Mouse (Mus musculus) ovary, postnatal 10 days (tissue): ENCODE measurements around the gene Dnmbp.

ENCODE experiments used
- DNase-seq: peaks from one replicate; pipeline ENCODE4 v3.0.0; 2022; ENCODE audit warnings: low spot score

Gene Dnmbp

DNA sequence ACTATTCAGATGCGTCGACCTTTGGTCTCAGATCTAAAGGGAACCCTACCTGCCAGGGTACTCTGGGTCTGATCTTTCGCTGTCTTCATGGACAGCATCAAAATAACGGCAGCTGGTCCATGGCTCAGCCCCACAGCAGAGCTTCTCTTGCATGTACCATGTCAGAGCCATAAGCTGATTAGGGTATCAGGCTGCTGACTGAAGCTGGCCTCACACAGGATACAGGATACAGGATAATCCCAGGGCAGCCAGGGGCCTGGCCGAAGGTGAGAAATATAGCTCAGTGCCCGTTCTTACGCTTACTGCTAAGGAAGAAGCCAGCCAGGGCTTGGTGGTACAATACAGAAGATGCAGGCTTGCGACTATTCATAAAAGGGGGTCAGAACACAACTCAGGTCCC lies 4.6 kb upstream of the Dnmbp start:
- DNase-seq, result no peak

DNA sequence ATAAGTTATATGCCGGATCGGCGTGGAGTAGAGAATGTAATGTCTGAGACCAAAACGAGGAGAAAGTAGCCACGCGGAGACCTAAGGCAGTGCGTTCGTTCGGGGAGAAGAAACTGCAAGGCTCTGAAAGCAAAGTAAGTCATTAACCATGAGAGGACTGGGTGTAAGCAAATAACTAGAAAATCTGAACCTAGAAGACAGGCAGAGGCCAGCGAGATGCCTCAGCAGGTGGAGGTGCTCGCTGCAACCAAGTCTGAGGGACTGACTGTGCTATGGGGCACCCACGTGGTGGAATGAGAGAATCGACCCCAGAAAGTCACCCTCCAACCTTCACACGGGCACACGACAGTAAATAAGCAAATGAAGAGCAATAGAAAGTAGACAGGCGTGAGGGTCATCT lies 3.1 kb upstream of the Dnmbp start:
- DNase-seq, result no peak

DNA sequence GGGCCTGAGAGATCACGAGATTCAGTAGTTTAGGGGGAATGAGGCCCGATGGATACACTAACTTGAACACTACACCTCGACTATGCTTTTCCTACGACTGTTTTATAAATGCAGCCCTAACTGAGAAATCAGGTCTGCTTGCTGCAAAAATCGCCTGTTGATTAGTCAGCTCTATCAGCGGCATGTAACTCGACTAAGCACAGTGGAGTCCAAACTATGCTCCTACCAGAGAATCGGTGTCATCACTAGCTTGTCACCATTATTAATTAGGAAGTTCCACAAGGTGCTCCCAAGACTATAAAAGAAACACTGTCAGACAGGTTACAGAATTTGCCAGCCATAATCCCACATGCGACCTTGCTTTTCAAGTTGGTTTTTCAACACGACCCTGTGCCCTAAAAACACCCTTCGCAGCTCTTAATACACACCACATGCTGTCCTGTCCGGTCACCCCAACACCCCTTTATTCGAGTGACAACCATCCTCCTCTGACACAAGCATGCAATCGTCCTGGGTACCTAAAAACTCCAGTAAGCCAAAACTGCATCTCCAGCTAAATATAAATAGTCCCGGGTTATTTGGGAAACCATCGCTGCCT lies 721 bp downstream of the Dnmbp start:
- no peak for DNase-seq

DNA sequence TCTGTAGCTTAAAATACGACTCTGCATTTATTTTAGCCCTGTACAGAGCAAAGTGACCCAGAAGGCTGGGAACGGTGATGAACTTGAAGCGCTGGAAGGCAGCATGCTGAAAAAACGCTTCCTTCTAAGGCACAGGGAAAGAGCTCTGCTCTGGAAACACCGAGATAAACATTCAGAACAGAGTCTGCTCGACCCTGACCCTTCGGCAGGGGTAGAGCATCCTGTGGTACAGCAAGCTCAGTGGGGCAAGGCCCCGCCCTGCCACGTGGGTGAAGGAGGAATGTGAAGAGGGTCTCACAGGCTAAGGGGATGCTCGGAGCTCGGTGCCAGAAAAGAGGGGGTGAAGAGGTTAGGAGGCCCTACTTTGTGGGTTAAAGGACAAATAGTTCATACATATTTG lies 1.6 kb downstream of the Dnmbp start:
- DNase-seq, result no peak

DNA sequence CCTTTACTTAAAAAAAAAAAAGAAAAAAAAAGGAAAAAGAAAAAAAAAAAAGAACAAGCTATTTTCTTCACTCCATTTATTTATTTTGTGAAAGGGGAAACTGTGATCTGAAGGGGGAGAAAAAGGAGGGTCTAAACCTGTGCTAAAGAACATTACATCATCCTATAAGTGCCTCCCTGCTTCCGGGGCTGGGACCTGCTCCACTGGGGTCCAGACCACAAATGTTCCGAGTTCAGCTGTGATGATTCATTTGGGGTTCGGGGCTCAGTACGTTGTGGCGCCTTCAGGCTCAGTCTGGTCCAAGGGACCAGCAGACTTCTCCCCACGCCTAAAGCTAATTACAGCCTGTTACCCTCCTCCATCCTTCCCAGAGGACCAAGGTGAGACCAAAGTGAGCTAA lies 9.1 kb downstream of the Dnmbp start:
- no peak for DNase-seq

DNA sequence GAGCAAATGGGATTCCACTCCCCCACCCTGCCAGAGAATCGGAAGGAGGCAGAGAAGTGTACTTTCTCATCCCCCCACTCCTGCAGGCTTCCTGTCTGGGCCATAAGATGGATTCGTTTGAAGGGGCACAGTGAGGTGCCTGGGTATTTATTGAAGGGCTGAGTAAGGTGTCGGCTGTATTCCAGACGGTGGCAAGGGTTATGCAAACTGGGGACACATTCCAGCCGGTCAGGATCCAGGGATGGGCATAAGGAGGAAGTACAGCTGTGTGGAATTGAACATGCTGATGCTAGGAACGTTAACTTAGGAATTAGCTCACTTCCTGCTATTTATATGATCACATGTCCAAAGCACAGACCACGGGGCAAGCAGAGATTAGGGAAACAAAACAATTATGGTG lies 9.6 kb downstream of the Dnmbp start:
- no peak for DNase-seq

DNA sequence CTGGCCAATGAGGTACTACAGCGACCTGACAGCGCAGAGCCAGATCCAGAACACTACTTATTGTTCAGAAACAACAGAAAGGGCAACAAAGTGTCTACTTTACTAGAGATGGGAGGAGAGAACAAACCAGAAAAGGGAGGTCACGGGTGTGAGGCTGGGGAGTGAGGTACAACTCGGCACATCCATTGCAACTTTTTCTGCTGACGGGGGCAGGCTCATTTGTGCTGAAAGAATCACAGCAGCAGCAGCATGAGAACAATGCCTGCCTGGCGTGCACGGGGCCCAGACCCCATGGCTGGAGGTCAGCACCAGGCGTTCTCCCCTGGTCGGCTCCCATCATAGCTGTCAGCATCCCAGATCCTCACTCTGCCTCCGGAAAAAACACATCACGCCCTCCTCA lies 10.1 kb downstream of the Dnmbp start:
- no peak for DNase-seq

DNA sequence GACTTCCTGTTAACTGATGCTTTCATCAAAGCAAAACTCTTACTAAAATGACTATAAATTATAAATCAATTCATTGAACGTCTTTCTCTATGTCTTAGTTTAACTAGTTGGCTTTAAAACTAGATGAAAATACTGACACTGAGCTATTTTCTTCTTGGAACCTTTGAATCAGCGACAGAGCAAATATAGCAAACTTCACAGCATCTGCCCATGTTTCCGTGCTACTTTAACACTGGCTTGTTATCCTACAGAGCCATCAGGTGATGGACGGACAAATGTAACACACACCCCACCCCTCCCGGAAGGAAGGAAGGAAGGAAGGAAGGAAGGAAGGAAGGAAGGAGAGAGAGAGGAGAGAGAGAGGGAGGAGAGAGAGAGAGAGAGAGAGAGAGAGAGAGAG lies 12.0 kb downstream of the Dnmbp start:
- no peak for DNase-seq

DNA sequence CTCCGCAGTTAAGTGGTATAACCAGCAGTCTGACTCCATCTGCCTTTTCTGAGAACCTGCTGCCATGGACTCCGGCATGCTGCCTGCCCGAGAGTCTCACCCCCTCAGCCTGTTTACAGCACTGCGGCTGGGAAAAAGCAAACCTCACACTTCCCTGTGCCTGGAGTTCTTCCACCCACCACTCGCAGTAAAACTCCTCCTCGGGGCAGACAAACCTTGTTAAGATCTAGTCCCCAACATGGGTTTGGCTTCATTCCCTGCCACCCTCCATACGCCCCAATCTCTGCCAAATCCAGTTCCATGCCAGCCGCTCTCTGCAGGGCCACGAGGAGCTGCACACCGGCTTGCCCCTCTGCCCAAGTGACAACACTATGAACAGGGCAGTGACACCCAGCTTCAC lies 12.9 kb downstream of the Dnmbp start:
- DNase-seq, result no peak

DNA sequence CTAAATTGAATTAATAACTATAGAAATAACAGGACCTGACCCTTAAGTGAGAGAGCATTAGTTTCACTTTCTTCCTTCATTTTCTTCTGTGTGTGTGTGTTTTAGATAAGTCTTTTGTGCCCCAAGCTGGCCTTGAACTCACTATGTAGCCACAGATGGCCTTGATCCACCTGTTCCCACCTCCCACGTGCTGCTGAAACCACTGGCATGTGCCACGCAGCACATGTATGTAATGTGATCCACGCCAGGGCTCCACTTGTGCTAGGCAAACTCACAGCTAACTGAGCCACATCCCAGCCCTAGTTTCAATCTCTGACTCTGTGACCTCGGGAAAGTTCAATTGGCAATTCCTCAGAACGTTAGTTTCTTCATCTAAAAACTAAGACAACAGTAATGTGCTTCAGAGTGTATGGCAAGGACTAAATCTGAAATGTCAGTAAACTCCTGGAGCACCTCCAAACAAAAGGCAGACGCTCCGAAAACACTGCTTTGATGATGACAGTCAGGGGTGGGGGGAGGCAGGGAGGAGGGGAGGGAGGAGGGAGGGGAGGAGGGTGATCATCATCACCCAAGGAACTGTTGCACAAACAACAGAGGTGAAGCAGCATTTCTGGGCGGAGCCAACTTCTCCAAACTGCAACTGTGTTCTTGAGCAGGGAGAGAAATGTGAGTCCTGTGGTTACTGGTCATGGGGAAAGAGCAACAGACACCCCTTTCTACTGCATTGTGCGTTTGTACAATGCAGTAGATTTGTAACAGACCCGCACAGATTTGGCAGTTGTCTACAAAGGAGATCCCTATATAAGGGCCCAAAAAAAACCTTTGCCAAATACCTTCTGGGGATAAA lies 13.6 kb downstream of the Dnmbp start:
- no peak for DNase-seq

DNA sequence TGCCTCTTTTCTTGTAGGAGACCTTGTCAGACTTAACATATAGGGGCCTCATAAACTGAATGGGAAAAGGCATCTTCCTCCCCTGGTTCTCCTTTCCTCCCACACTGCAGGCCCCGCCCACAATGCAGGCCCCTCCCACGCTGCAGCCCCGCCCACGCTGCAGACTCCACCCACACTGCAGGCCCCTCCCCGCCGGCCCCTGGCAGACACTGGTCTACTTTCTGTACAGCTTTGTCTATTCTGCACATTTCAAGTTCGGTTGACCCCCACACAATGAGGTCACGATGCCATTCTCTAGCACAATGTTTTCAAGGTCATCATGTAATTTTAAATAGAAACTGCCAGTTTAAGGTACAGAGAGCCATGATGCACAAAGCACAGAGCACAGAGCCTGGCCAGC lies 15.6 kb downstream of the Dnmbp start:
- DNase-seq, result no peak

DNA sequence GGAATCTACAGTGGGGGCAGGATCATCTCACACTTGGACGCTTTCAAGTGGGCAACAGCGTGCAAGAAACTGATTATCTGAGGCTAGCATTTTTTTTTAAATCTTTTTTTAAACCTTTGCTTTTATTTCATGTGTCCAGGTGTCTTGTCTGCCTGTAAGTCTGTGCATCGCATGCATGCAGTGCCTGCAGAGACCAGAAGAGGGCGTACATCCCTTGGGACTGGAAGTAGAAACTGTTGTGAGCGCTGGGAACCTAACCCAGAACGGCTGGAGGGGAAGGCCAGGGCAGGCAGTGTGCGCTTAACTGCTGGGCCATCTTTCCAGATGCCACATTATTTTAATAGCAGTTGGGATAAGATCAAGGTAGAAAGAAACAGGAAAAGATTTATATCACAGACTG lies 17.0 kb downstream of the Dnmbp start:
- no peak for DNase-seq

DNA sequence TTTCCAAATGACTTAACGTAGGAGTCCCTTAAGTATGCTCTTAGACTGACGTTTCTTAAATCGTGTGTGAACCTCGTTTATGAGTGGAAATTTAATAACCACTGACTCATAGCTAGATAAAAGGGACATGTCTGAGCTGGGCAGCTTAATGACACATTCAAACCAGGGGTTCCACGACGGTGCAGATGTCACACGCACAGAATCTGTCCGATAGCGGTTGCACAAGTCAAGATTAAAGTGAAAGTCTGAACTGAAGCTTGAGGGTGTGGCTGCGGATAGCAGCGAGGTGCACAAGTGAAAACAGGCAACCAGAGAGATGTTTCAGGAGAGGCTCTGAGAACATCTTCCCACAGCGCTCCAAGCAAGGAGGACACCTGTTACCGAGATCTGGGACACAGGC lies 18.6 kb downstream of the Dnmbp start:
- DNase-seq, result no peak

DNA sequence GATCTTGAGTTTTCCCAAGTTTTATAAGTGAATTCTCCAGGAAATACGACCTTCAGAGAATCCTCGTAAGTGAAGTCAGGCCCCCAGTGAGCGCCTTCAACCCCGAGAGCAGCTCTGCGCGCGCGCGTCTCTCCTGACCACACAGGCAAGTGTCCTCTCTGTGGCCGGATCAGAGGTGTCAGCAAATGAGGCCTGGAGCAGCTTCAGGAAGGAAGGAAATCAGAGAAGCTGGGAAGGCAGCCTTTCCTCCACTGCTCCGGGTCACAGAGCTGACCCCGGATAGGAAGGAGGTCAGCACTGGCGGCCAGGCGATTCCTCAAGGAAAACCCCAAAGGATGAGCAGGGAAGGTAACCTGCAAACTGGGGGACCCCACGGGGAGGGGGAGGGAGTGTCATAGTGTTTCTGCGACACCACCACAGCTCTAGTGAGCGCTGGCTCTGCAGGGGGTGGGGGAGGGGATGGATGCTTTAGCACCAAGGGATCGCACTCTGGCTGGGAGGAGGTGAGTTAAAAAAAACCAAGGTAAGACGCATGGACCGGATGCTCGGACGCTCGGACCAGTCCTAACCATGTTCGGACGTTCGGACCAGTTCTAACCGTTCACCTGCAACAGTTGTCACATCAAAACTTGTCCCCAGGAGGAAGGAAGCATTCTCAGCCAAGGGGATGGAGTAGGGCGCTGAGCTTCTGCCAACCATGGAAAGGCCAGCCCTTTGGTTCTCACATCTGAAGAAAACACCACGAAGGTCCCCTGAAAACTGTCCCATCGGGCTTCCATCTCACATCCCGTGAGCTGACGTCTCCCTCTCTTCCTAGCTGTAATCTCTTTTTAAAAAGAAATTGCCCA lies 19.3 kb downstream of the Dnmbp start:
- no peak for DNase-seq

DNA sequence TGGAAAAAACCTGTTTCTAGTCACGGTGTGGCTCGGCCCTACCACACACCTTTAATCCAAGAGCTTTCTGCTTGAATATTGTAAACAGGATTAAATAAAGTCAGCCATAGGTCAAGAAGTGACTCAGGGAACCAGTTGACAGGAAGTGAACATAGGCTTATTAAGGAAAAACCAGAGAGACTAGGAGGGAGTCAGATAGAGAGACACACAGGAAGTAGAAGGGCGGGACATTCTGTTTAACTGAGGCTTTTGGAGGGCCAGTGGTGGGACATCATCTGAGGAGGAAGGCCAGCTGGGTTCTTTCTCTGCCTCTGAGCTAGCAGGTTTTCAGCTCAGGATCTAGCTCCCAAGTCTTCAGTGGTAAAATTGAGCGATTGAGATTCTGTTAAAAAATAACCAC lies 20.1 kb downstream of the Dnmbp start:
- no peak for DNase-seq

DNA sequence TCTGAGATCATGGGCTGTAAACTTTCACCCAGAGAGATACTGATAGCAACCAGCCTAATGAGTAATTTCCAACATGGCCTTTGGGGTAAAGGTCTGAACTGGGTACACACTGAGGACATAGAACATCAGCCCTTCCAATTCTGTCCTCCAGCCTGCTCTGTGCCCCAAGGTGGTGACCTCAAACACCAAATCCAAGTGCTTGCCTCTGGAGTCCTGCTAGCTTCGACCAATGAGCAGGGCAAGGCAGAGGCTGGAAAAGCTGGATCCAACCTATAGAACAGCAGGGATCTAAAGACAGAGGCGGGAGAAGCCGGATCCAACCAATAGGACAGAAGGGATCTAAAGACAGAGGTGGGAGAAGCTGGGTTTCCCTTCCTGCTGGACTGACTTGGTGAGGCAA lies 21.2 kb downstream of the Dnmbp start:
- DNase-seq, result no peak

DNA sequence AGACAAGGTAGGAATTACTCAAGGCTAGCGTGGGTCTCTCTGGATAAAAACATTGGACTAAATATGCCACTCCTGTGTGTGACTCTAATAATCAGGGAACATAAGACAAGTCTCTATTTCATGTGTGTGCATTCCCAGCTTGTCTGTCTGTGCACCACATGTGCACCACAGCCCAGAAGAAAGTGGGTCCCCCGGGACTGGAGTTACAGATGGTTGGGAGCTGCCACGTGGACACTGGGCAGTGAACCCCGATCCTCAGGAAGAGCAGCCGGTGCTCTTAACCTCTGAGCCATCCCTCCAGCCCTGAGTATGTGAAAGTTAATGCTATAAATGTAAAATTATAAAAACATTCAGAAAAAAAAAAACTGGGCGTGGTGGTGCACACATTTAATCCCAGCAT lies 22.2 kb downstream of the Dnmbp start:
- no peak for DNase-seq

DNA sequence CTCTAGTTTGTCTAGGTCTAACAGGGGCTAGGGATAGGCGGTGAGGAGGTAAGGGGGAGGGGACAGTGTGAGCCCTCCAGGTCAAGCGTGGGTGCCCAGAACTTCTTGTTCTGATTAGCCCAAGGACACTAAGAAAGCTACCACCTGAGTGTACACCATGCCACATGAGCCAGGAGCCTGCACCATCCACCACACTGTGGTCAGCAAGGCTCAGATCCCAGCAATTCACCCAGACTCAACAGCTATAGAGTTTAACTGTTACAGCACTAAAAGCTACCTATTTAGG lies 22.6 kb downstream of the Dnmbp start:
- no peak for DNase-seq

DNA sequence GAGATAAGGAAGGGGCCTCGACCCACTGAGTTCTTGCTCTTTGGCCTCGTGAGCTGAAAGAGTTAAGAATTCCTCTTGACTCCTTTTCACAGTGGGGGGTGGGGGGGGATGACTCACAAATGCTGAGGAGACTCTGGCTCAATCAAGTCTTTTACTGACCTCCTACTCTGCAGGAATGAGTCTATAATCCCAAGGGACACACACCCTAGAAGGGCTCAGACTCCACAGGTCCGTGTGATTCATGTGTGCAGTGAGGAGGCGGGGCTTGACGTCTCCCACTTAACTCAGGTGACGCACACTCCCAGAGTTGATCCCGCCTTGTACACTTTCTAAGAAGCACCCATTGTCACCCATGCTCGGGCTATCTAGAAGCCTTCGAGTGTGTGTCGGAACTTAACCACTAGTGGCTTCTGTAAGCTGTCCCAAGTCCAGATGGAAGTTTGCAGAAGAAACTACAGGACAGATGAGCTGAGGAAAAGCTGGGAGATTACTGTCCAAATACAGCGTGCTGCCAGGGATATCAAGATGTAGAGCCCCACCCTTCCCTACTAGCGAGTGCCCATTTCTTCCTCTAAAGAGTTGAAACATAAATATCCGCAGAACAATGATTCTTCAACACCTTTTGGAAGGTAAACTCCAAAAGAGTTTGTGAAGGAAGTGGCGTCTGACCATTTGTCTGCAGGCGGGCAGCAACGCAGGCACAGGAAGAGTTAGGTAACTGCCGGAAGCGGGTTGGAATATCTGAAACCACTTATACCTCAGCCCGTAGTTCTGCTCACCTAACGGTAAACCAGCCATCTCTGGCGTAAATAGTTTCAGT lies 23.2 kb downstream of the Dnmbp start:
- DNase-seq, result no peak

DNA sequence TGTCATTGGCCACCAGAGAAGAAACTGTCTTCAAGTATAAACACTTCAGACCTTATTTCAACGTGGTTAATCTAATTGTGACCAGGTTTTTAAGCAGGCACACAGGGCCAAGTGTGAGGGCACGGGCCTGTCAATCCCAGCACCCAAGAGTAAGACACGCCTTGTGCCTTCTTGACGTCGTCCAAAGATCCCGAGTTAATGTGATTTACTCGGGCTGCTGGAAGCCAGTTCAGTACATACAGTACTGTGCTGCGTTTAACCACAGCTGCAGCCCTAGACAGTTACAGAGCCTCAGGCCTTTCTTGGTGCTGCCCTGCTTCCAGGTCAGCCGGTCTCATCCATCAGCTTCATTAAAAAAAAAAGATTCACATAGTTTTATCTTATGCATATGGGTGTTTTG lies 24.6 kb downstream of the Dnmbp start:
- DNase-seq, result no peak

DNA sequence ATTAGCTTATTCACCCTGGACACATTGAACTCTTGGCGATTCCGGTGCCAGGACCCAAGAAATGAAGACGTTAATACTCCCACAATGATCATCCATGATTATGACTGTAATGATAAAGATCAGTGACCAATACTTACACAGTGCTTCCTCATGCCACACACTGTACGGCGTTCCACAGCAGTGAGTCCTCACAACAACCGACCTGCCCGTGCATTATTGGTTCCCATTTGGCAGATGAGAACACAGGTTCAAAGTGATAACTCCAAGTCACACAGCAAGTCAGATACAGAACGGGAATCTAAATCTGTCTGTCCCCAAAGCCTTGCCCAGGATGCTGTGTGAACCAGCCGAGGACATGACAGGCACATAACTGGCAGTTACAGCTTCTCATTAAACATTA lies 25.0 kb downstream of the Dnmbp start:
- DNase-seq, result no peak

DNA sequence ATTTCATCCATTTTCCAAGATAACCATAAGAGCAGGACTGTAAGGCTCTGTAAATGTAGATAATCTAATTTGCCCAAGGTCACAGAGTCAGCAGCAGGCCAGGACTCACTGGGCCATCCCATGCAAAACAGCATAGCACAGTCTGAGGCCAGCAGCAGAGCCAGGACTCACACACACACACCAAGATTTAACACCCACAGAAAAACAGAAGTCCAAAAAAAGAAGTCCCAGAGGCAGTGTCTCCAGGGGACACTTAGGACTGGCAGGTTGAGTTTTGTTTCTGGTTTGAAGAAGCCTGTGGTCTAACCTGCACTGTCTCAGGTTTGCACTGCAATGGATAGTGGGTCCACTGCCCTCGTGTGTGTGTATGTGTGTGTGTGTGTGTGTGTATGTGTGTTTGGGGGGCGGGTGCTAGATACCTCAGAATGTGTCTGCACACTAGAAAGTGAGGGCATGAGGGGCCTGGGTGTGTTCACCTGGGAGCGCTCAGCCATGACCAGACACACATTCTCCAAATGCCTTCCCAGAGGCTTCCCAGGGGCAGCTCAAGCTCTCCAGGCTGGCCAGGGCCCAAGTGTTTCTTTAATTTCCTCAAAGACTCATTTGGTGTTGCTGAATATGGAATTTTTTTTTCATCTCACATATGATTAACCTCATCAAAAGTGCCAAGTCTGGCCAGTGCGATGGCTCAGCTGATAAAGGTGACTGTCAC lies 27.1 kb downstream of the Dnmbp start:
- no peak for DNase-seq
